Mouse (Mus musculus) kidney, postnatal 4 days (tissue): ENCODE data around the gene BC017158.
"Not testable (repeated sequence)": the region's sequence is repeated elsewhere in the genome, so short reads cannot be mapped to it uniquely, and the experiment has no call there.

Experiments
- DNase-seq, 2 experiments: peaks; one replicate each; pipeline ENCODE4 v3.0.0; 2021; ENCODE audit warnings: mixed read lengths in 2 of 2

The BC017158 gene

GRCm38 (mm10) chr7:128297617-128298480 lies at the start of gene BC017158:
TSS of gene BC017158 (minus strand) at chr7:128298170.
- peak; percentile 73 to 83 for DNase-seq

DNA sequence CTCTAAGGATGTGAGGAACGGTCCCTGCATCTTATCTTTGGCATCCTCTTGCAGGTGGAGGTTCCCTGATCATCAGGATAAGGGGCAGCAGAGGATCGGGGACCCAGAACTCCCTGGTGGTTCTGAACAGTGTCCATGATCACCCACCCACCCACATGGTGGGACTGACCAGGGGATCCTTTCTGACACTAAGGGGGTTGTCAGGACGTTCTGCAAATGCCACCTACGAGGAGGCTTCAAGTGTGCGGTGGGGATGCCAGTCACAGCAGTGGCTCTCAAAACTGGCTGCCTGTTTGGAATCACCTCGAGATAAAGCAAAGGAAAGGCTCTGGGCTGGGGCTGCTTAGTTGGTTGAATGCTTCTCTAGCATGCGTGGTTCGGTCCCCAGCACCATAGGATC lies 49.0 kb upstream of the BC017158 start:
- no peak for DNase-seq

GRCm38 (mm10) chr7:128346522-128346921 lies 48.6 kb upstream of the BC017158 start:
- no peak for DNase-seq

DNA sequence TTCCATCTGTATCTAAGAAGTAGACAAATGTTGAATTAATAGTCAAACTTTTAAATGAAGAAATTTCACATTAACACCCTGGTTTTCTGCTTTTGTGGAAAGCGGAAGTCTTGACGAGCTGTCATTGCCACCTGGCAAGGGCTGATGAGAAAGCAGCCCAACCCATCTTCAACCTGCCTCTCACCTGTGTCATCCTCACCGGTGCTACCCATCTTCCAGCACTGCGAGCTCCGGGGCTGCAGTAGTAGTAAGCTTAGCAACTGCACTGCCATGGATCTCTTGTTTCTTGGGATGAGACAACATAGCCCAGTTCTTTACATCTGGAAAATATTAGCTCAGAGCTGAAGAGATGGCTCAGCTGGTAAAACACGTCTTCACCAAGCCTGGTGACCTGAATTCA lies 47.7 kb upstream of the BC017158 start:
- no peak for DNase-seq

DNA sequence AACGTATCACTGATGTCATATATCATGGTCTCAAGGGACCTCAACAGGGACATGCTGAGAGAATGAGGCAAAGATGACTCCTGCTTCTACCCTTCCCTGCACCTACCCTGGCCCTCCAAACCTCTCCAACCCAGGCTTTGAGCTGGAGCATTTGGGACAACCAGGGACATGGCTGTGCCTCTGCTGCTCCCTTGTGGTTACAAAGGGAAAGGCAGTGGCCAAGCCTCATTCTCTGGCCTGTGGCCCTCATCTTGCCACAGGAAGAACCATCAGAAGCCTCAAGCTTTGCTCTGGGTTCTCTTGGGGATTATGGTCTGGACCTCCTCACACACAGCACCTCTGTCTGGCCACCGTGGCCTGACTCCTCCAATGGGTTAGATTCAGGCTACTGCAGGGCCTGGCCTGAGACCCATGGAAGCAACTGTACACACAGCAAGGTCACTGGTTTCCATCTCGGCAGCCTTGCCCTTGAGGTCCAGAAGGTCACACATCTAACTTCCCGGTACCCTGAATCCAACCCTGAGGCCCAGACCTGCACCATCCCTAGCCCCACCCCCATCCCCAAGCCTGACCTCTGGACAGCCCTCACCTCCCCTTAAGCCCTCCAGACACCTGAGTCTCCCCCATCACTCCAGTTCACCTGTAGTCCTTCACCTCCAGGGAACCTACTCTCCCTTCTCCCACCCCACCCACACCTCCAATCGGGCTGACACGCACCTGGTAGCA lies 47.1 kb upstream of the BC017158 start:
- peak; percentile 83 to 86 for DNase-seq

GRCm38 (mm10) chr7:128344488-128344887 lies 46.5 kb upstream of the BC017158 start:
- DNase-seq = no peak

DNA sequence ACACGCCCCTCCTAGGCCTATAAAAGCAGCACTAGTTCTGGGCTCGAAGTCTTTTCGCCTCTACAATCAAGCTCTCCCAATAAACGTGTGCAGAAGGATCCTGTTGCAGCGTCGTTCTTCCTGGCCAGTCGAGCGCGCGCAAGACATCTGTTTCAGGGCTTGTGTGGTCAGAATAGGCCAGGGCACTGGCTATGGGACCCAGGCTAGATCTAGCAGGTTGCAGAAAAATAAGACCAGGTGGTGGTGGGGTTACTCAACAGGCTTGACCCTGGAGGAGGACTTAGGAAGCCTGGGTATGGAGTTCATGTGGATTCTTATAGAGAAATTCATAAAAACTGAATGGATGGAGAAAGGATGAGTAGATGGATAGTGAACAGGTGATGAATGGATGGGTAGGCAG lies 44.7 kb upstream of the BC017158 start:
- not testable (repeated sequence) for DNase-seq

- not testable (repeated sequence) for DNase-seq
These were observed 42.4 kb upstream of the BC017158 start for GRCm38 (mm10) chr7:128340321-128340720.

- DNase-seq = peak; percentile 28 to 54
These were observed 34.9 kb upstream of the BC017158 start for GRCm38 (mm10) chr7:128332896-128333295.

DNA sequence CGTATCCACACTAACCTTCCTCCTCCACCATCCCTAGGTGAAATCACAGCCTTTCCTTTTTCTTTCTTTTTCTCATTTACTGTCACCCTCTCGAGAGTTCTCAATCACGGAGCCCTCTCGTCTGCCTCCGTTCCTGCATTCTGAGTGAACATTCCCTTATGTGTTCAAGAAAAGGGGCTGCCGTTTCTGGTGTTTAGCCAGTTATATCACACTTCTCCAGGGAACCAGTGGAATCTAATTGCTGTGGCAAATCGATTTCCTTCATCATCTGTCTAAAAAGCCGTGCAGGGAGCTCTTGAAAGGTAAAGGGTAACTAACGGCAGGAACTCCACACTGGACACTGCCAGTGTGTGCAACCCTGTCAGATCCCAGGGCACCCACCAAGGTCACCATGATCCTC lies 33.0 kb upstream of the BC017158 start:
- no peak for DNase-seq

DNA sequence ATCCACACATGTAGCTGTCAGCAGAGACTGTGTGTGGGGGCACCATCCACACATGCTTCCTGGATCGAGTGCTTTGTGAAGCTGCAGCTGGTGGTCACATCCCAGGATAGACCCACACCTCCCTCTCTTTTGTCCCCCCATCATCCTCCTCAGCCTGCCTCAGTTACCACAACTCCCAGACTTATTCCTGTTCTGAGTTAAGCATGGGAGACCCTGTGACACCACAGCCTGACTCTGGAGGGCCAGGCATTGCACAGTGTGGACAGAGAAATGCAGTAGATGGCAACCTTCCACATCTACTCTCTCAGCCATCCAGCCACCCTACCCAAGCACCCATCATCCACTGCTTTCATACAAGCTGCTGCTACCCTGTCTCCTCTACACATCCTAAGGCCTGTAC lies 27.0 kb upstream of the BC017158 start:
- no peak for DNase-seq

DNA sequence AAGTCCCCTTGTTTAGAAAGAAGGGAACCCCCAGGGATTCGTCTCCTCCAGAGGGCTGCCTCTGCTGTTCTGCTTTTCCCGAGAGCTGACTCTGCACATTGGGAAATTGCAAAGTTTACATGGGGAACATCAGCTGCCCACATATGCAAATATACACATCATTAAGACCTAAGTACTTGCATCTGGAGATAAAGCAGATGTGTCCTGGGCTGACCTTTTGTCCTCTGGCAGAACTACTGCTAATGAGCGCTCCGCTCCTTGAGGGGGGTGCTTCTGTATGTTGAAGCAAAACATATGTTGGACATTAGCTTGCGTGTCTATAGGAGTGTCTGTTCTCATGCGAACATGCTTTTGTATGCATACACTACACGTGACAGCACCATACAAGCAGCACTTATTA lies 23.3 kb upstream of the BC017158 start:
- peak; percentile 45 to 54 for DNase-seq

DNA sequence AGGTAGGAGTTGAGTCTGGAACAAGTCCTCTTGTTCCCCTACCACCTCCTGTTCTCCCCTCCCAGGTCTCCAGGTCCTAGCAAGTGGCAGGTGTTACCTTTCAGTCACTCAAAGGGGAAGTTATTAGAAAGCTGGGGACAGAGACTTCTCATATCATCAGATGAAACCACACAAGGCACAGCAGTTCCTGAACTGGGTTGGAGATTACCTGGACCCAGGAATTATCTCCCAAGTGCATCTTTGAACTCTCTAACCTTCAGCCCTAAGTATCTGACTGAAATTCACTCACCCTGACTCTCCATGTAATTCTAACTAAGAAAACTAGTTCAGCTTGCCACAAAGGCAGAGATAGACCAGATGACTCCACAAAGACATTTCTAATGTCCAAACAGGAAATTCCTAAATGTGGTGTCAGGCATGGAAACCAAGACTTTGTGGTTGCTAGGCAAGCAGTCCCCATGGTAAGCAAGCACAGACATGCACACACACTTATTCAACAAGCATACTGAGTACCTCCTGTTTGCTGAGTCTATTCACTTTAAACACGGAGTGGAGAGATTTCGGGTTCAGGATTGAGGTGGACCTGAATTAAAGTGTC lies 22.3 kb upstream of the BC017158 start:
- DNase-seq = no peak

GRCm38 (mm10) chr7:128319140-128319539 lies 21.2 kb upstream of the BC017158 start:
- DNase-seq = no peak

GRCm38 (mm10) chr7:128317011-128317410 lies 19.0 kb upstream of the BC017158 start:
- DNase-seq = no peak

DNA sequence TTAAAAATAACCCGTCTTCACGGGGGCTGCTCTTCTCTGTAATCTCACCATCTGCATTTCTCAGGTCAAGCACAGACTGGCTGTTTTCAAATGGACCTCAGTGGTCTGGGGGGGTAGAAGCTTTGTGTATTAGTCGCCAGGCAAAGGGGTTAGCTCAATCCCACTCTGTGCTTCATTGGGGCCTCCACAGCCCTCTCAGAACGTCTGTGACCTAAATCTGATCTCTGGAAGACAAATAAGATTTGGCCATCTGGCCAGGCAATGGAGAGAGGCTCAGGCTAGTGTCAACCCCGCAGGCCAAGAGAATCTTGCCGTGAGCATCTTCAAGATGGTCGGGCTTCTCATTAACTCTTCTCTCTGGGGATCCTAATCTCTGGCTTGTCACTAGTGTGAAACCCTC lies 16.5 kb upstream of the BC017158 start:
- no peak for DNase-seq

- DNase-seq = no peak
These were observed 15.6 kb upstream of the BC017158 start for GRCm38 (mm10) chr7:128313601-128314000.

DNA sequence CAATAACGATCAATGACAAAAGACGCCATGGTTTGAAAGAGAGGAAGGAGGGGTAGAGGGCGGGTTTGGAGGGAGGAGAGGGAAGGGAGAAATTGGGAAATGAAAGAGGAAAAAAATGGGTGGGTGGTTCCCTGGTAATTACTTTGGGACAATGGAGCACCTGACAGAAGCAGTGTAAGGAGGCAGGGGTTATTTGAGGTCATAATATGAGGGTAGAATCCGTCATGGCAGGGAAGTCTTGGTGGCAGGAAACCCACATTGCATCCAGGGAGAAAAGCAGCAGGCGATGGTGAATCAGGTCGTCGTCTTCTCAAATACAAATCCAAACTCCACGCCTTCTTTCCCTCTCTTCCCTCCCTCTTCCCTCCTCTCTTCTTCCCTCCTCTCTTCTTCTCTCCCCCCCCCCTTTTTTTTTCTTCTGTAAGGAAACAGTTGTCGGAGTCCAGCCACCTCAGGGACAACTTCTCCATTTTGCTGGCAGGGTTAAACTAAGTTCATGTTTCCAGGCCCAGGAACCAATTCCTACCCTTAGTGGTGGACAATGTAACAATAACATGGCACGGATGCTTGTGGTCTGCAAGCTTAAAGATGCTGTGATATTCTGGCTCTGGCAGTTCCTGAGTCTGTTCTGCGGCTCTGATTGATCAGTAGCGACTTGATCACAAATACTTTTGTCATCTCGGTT lies 14.5 kb upstream of the BC017158 start:
- no peak for DNase-seq

GRCm38 (mm10) chr7:128311811-128312210 lies 13.8 kb upstream of the BC017158 start:
- DNase-seq = no peak

GRCm38 (mm10) chr7:128311263-128311662 lies 13.3 kb upstream of the BC017158 start:
- DNase-seq = no peak

- DNase-seq = no peak
These were observed 12.3 kb upstream of the BC017158 start for GRCm38 (mm10) chr7:128310229-128310688.

- no peak for DNase-seq
These were observed 11.8 kb upstream of the BC017158 start for GRCm38 (mm10) chr7:128309776-128310175.

DNA sequence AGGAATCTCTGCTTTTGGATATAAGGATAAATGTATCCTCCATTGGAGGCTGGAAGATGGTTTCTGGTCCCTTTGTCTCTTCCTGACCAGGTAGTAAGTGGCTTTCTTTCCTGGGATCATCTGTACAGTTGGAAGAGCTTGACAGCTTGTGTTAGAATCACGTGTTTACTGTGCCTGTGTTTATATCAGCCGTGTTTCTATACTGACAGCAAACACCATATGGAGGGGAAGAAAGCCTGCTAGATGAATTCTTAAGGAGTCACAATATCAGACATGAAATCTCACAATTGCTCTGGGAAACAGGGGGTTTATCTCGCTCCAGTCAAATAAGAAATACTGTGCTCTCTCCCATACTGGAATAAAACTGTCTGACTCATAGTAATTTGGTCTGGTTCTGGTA lies 11.2 kb upstream of the BC017158 start:
- DNase-seq = no peak
